Mouse (Mus musculus) adrenal gland, postnatal 14 days (tissue): Measurements from ENCODE around the gene Ppp1r13b. TPM values are rescaled to one million over a fixed set of nuclear protein-coding genes. Genes with fewer than 3 reads are reported as not detected.

ENCODE experiments used
- DNase-seq: peaks from one replicate; pipeline ENCODE4 v3.0.0; 2021; ENCODE audit warnings: mixed read lengths
- total RNA-seq: library from RNA; stranded (reverse); gene quantifications from 2 replicates; pipeline ENCODE4 v1.2.3, GENCODE M21; 2021

Gene Ppp1r13b
- total RNA-seq, 1 experiment from 2014 or later, result 17.5 TPM

DNA sequence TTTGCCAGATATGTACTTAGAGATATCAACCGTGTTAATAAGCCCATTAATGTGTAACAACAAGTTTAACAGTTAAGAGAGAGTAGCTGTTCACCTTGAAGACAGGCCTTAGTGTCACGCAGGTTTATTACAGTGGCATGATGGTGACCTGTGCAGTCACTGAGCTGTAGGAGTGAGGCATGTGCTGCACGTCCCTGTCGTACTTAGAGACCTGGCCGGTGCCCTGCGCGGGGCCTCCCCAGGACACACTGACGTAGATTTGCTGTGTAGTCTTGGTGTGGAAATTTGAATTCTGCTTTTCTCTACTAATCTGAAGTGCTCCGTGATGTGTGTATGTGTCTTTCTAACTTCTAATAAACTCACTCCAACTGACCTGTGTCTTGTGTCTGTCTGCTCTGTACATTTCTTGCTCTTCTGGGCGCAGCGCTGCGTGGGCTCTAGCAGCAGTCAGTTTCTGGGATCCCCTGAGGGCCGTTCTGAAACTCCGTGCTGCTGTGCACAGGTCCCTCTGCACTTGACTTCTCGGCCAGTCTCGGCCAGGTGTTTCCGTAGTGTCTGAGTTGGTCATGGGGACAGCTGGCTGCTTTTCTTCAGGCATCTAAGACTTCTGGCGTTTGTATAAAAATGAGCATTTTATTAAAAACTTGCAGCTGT, 113.3 kb downstream of the Ppp1r13b start:
- DNase-seq, result peak; percentile 7

- peak; percentile 87 for DNase-seq
Observed at GRCm38 (mm10) chr12:111794102-111794501, 113.8 kb downstream of the Ppp1r13b start.

DNA sequence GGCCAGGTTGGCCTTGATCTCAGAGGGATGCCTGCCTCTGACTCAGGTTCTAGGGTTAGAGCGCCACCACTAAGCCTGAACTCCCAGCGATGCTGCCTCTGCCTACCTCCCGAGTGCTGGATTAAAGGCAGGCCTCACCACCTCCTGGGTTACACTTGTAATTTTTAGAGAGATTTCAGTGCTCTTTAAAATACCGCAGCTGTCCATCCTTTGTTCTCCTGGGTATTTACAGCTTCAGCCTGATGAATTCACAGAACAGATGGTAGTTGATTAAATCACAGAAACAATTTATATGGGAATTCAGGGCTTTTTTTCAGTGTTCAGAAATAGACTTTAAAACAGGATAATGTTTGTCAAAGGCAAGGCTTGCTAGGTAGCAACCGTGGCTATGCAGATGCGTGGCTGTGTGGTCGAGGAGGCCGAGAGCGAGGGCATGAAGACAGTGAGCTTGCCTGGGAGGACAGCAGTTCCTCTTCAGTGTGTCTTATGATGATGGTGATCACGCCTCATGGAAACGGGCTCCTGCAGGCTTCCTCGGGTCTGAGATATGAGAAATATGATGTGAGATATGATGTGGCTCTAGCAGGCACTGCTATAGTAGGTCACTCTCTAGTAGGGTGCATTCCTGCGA, 116.3 kb downstream of the Ppp1r13b start:
- DNase-seq, result no peak

DNA sequence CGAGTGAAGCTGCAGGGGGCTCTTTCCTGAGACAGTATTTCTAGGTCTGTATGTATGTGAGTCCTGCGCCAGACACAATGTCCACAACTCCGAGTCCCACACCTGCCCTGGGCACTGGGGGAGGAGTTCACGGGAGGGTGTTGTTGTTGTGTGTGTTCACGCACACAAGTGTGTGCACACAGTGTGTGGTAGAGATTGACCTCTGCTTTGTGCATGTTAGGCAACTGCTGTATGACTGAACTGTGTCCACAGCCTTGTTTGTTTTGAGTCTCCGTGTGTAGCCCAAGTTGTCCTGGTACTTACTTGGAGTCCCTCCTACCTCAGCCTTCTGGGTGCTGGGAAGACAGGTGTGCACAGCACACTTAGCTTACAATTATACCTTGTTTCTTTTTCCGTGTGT, 117.3 kb downstream of the Ppp1r13b start:
- no peak for DNase-seq

DNA sequence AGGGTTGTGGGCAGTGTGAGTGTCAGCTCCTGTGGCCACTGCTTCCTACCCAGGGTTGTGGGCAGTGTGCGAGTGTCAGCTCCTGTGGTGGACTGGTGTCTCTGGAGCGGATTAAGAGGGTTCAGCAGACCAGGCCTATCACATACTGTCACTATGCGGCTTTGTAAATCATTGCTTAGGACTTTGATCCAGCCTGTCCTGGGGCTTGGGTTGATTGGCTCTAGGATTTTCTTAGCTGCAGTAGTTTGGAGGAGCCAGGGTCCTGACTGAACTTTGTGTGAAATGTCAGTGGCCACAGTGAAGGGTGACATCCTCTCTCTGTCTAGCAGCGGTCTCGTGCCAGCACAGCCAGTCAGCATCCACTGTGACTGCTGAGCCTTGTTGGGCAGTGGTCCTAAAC, 117.8 kb downstream of the Ppp1r13b start:
- DNase-seq, result no peak

DNA sequence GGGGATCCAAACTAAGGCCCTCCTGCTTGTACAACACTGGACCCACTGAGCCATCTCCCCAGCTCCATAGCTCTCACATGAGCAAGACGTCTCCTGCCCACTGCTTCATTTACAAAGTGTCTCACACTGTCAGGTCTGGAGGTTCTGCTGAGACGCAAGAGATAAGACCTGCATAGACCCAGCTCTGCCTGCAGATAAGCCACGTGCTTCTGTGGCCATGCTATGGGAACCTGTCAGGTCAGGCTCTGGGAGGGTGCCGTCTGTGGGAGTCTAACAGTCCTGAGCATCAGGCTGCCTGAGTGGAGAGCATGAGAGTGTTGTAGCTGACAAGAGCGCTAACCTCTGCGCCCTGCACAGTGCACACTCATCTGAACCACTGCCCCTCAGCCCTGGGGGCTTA, 120.9 kb downstream of the Ppp1r13b start:
- DNase-seq, result no peak

DNA sequence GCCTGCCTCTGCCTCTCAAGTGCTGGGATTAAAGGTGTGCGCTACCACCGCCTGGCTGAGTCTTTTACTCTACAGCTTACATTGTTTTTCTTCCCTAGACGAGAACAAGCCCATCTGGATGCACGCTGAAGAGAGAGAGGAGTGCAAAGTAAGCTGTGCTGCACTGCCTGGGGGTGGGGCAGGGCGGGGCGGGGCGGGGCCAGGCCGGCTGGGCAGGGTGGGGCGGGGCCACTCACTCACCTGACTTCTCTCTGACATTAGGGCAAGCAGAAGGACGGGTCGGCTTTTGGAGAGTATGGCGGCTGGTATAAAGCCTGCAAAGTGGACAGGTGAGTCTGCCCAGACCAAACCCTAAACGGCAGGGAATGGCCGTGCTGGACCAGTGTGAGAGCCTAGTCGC, 122.7 kb downstream of the Ppp1r13b start:
- DNase-seq, result no peak

DNA sequence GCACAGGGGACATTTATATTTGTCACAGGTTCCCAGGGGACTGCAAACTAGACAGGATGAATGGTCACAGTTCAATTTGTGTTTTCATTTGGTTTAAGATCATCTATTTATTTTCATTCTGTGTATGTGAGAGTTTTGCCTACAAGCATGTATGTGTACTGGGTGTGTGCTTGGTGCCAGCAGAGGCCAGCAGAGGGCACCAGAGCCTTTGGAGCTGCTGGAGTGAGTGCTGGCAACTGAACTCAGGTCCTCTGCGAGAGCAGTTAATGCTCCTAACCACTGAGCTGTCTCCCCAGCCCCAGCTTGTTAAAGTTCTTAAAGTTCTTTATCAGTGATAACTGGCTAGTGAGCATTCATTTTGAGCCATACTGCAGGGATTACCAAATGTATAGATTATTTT, 128.4 kb downstream of the Ppp1r13b start:
- DNase-seq, result no peak

Other genes with a start within 250 kb of the Ppp1r13b start
- gene Ckb, start 235.8 kb downstream of the Ppp1r13b start, total RNA-seq, result 62.6 and 83.5 TPM in 2 replicates
- 14.2 and 15.5 TPM in 2 replicates for gene Trmt61a, start 230.0 kb downstream of the Ppp1r13b start, total RNA-seq
- 32.5 and 34.6 TPM in 2 replicates for gene Bag5, start 194.9 kb downstream of the Ppp1r13b start, total RNA-seq
- gene Apopt1, start 194.8 kb downstream of the Ppp1r13b start, total RNA-seq, result 72.5 and 73.3 TPM in 2 replicates
- 99.9 and 115 TPM in 2 replicates for gene Klc1, start 149.3 kb downstream of the Ppp1r13b start, total RNA-seq
- gene Xrcc3, start 94.2 kb downstream of the Ppp1r13b start, total RNA-seq, result 18.6 and 20.8 TPM in 2 replicates
- 91.0 and 96.9 TPM in 2 replicates for gene Zfyve21, start 93.9 kb downstream of the Ppp1r13b start, total RNA-seq
- gene Atp5mpl, start 58.9 kb upstream of the Ppp1r13b start, total RNA-seq, result 533 and 580 TPM in 2 replicates
- 0.15 TPM in 1 of 2 replicates, not detected in the other for gene Tdrd9, start 63.4 kb upstream of the Ppp1r13b start, total RNA-seq
- gene Rd3l, start 73.2 kb upstream of the Ppp1r13b start, total RNA-seq, result not detected in 2 replicates
- 40.1 and 40.8 TPM in 2 replicates for gene Aspg, start 198.6 kb upstream of the Ppp1r13b start, total RNA-seq
- 12.8 and 15.4 TPM in 2 replicates for gene Kif26a, start 238.1 kb upstream of the Ppp1r13b start, total RNA-seq